Mouse (Mus musculus) heart, adult 2 months (tissue): ENCODE measurements around the gene Scamp1.

Source experiments
- CTCF ChIP-seq: fragments of 200-600 bp; IDR thresholded peaks from 2 replicates; pipeline ENCODE4 v1.8.1; 2022; ENCODE audit warnings: antibody characterized with exemption, mild to moderate bottlenecking, moderate library complexity
- POLR2A ChIP-seq: fragments of 200-500 bp; IDR thresholded peaks from 2 replicates; pipeline ENCODE4 v1.6.1; 2011; ENCODE audit warnings: mild to moderate bottlenecking, low read depth, low read length, control low read depth; ENCODE audit not compliant: insufficient read depth

- TF ChIP-seq POLR2A (no peak), CTCF (no peak)
These were observed 100.0 kb downstream of the Scamp1 start for GRCm38 (mm10) chr13:94185631-94186030.
